Mouse (Mus musculus) right cerebral cortex, postnatal 36 days (tissue): ENCODE data around the gene Gm21985.
A peak's percentile ranks its signal among the peaks of the same experiment; 100 is the strongest.

Source experiments
- DNase-seq, 2 experiments: peaks; one replicate each; pipeline ENCODE4 v3.0.0; 2022; ENCODE audit warnings: low spot score in 2 of 2, mixed read lengths in 1 of 2

Gm21985 gene

GRCm38 (mm10) chr2:112266242-112266592 lies at the start of gene Gm21985:
Gene Gm21985 (plus strand): TSS chr2:112266314.
- DNase-seq, result no peak

- DNase-seq, result no peak
These were observed 48.5 kb upstream of the Gm21985 start for GRCm38 (mm10) chr2:112217614-112218013.

GRCm38 (mm10) chr2:112220880-112221279 lies 45.2 kb upstream of the Gm21985 start:
- no peak for DNase-seq

GRCm38 (mm10) chr2:112222607-112223006 lies 43.5 kb upstream of the Gm21985 start:
- DNase-seq, result no peak

- peak; percentile 40 to 61 for DNase-seq
These were observed 41.8 kb upstream of the Gm21985 start for GRCm38 (mm10) chr2:112224356-112224755.

GRCm38 (mm10) chr2:112232623-112233022 lies 33.5 kb upstream of the Gm21985 start:
- no peak for DNase-seq

GRCm38 (mm10) chr2:112236620-112237019 lies 29.5 kb upstream of the Gm21985 start:
- DNase-seq, result no peak

GRCm38 (mm10) chr2:112238006-112238405 lies 28.1 kb upstream of the Gm21985 start:
- DNase-seq, result no peak

- peak; percentile 87 to 88 for DNase-seq
These were observed 26.7 kb upstream of the Gm21985 start, which contains the start of gene Lpcat4 for GRCm38 (mm10) chr2:112239212-112239934. Gene Lpcat4 (plus strand): TSS chr2:112239468.

GRCm38 (mm10) chr2:112239935-112240721 lies 26.0 kb upstream of the Gm21985 start:
- no peak for DNase-seq

- DNase-seq, result no peak
These were observed 24.3 kb upstream of the Gm21985 start for GRCm38 (mm10) chr2:112241787-112242186.

- no peak for DNase-seq
These were observed 20.8 kb upstream of the Gm21985 start for GRCm38 (mm10) chr2:112245307-112245706.

GRCm38 (mm10) chr2:112246193-112246592 lies 19.9 kb upstream of the Gm21985 start:
- no peak for DNase-seq

- no peak for DNase-seq
These were observed 18.8 kb upstream of the Gm21985 start for GRCm38 (mm10) chr2:112247323-112247722.

- peak in 1 of 2 experiments; percentile 35 for DNase-seq
These were observed 16.2 kb upstream of the Gm21985 start for GRCm38 (mm10) chr2:112249780-112250453.

GRCm38 (mm10) chr2:112254675-112255515 lies 11.2 kb upstream of the Gm21985 start:
- DNase-seq, result no peak

- DNase-seq, result no peak
These were observed 6.7 kb upstream of the Gm21985 start, which contains the start of gene Nutm1 for GRCm38 (mm10) chr2:112259241-112259962. Gene Nutm1 (minus strand): TSS chr2:112259291.

- peak; percentile 84 to 87 for DNase-seq
These were observed 4.1 kb upstream of the Gm21985 start, which contains the start of gene Nop10 for GRCm38 (mm10) chr2:112261748-112262653. Gene Nop10 (plus strand): TSS chr2:112261926.

- no peak for DNase-seq
These were observed 3.3 kb upstream of the Gm21985 start for GRCm38 (mm10) chr2:112262779-112263295.
